Mouse (Mus musculus): ENCODE data around the gene Oser1. TPM values are rescaled to one million over a fixed set of nuclear protein-coding genes. Genes with fewer than 3 reads are reported as not detected.
"Not testable (repeated sequence)": the region's sequence is repeated elsewhere in the genome, so short reads cannot be mapped to it uniquely, and the experiment has no call there.

Gene Oser1
- total and polyA plus RNA-seq, 3 experiments, result 29.0 to 44.9 (median 38.1) TPM

DNA sequence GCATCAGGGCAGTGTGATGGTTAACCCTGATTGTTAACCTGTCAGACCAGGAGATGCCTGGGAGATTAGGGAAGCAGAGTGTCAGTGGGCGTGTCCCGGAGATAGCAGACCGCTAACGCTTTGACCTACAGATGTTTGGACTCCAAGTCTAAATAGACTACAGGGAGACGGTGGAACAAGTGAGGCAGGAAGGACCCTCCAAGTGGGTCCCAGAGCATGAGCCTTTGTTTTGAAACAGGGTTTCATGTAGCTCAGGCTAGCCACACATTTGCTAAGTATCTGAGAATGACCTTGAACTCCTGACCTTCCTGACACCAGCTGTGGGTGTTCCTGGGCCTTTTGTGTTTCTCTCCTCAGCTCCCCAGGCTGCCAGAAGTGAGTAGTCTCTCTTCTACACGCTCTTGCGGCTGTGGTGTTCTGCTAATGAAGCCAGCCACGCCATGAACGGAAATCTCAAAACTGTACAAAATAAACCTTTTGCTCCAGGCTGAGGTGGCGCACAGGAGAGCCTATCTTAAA is 38.8 kb upstream of the Oser1 start:
- H3K27ac ChIP-seq (ENCODE audit: insufficient read depth, low read depth), result no peak overlapping the region

DNA sequence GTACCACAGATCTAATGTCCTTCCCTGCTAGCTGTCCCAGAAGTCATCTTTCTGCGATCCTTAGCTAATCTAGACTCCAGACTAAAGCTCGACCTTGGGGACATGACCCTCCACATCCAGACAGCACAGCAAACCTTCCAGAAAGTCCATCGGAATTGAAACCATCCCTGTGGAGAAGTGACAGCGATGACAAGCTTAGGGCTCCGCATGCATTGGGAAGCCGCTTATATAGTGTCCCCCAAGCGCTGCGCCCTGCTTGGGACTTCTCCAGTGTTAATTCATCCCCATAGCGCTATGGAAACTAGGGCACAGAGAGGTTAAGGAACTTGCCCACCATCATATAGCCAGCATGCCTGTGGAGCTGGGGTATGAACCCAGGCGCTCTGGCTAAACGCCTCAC is 38.3 kb upstream of the Oser1 start:
- no peak for TF ChIP-seq SMC3 (IDR thresholded peaks at IDR 0.05; ENCODE audit: low read depth, low read length)
- no peak for TF ChIP-seq USF1 (IDR thresholded peaks at IDR 0.05; ENCODE audit: low read depth, low read length)
- Histone ChIP-seq H3K36me3 (replicated peaks in 1 of 2; ENCODE audit: control insufficient read depth in 1 of 2, insufficient read depth in 1 of 2, low read length in 1 of 2) (peaks cover 2 to 19% of the 10 kb centered on the region in 2 experiments), H3K79me2 (replicated peaks; ENCODE audit: control insufficient read depth, extremely low read depth, insufficient read depth, poor library complexity, severe bottlenecking) (no peaks in the 10 kb centered on the region), H3K4me2 (ENCODE audit: insufficient read depth, low read depth, poor library complexity, severe bottlenecking) (no peak overlapping the region), H3K9ac (ENCODE audit: insufficient read depth, low read depth) (no peak overlapping the region), H3K4me3 (replicated peaks in 1 of 3; ENCODE audit: low read depth in 2 of 3, low read length in 2 of 3, poor library complexity in 1 of 3) (no peak overlapping the region), H3K27ac (ENCODE audit: insufficient read depth, low read depth) (no peak overlapping the region), H3K27me3 (replicated peaks) (peaks cover 18% of the 10 kb centered on the region), H3K9me3 (replicated peaks; ENCODE audit: low read length) (no peaks in the 10 kb centered on the region), H3K4me1 (ENCODE audit: control insufficient read depth in 1 of 2, insufficient read depth in 2 of 2) (no peaks in the 10 kb centered on the region)
- no peak for DNase-seq (ENCODE audit: extremely low read depth)
- in situ Hi-C loops (cut with MboI; ENCODE audit: low pct_ligation_motif_present, low pct_unique_long_range_greater_than_20kb, low sequenced_read_pairs) (no loop called here), dilution Hi-C loops (cut with MboI; ENCODE audit: extremely low pct_ligation_motif_present, extremely low pct_unique_long_range_greater_than_20kb, low sequenced_read_pairs) (no loop called here)

More for the DNA sequence above, 38.8 kb upstream of the Oser1 start:
- in situ Hi-C loops (cut with MboI; ENCODE audit: low pct_ligation_motif_present, low pct_unique_long_range_greater_than_20kb, low sequenced_read_pairs) (no loop called here), dilution Hi-C loops (cut with MboI; ENCODE audit: extremely low pct_ligation_motif_present, extremely low pct_unique_long_range_greater_than_20kb, low sequenced_read_pairs) (no loop called here)
- no peaks in the 10 kb centered on the region for H3K79me2 ChIP-seq (replicated peaks; ENCODE audit: control insufficient read depth, extremely low read depth, insufficient read depth, poor library complexity, severe bottlenecking)
- H3K4me1 ChIP-seq (ENCODE audit: control insufficient read depth in 1 of 2, insufficient read depth in 2 of 2), result no peaks in the 10 kb centered on the region
- H3K4me3 ChIP-seq (replicated peaks in 1 of 3; ENCODE audit: low read depth in 2 of 3, low read length in 2 of 3, poor library complexity in 1 of 3), result no peak overlapping the region
- no peak for DNase-seq (ENCODE audit: extremely low read depth)
- peaks cover 3 to 24% of the 10 kb centered on the region in 2 experiments for H3K36me3 ChIP-seq (replicated peaks in 1 of 2; ENCODE audit: control insufficient read depth in 1 of 2, insufficient read depth in 1 of 2, low read length in 1 of 2)
- H3K27me3 ChIP-seq (replicated peaks), result peaks cover 13% of the 10 kb centered on the region
- TF ChIP-seq EP300 (IDR thresholded peaks at IDR 0.05; ENCODE audit: low read length) (no peak), TCF12 (IDR thresholded peaks at IDR 0.05; ENCODE audit: low read depth, low read length) (no peak), JUN (IDR thresholded peaks at IDR 0.05; ENCODE audit: insufficient read depth, low read depth, low read length) (no peak), SMC3 (IDR thresholded peaks at IDR 0.05; ENCODE audit: low read depth, low read length) (no peak), ETS1 (conservative IDR thresholded peaks at IDR 0.05; ENCODE audit: low read depth, low read length) (no peak), MXI1 (IDR thresholded peaks at IDR 0.05; ENCODE audit: low read depth, low read length) (no peak), ZKSCAN1 (IDR thresholded peaks at IDR 0.05; ENCODE audit: borderline replicate concordance, low read depth, low read length) (no peak), BHLHE40 (IDR thresholded peaks at IDR 0.05; ENCODE audit: low read depth, low read length) (no peak), MYC (IDR thresholded peaks at IDR 0.05; ENCODE audit: low read depth, low read length) (no peak), MEF2A (IDR thresholded peaks at IDR 0.05; ENCODE audit: borderline replicate concordance, low read depth, low read length) (no peak), IRF4 (IDR thresholded peaks at IDR 0.05; ENCODE audit: low read depth, low read length) (no peak)
- no peaks in the 10 kb centered on the region for H3K9me3 ChIP-seq (replicated peaks; ENCODE audit: low read length)
- no peak overlapping the region for H3K4me2 ChIP-seq (ENCODE audit: insufficient read depth, low read depth, poor library complexity, severe bottlenecking)
- no peak overlapping the region for H3K9ac ChIP-seq (ENCODE audit: insufficient read depth, low read depth)

GRCm38 (mm10) chr2:163462386-163462785 is 37.9 kb upstream of the Oser1 start:
- H3K4me2 ChIP-seq (ENCODE audit: insufficient read depth, low read depth, poor library complexity, severe bottlenecking), result no peak overlapping the region
- no peak overlapping the region for H3K9ac ChIP-seq (ENCODE audit: insufficient read depth, low read depth)
- no peaks in the 10 kb centered on the region for H3K4me1 ChIP-seq (ENCODE audit: control insufficient read depth in 1 of 2, insufficient read depth in 2 of 2)
- dilution Hi-C loops (cut with MboI; ENCODE audit: extremely low pct_ligation_motif_present, extremely low pct_unique_long_range_greater_than_20kb, low sequenced_read_pairs) (no loop called here), in situ Hi-C loops (cut with MboI; ENCODE audit: low pct_ligation_motif_present, low pct_unique_long_range_greater_than_20kb, low sequenced_read_pairs) (no loop called here)
- no peak overlapping the region for H3K4me3 ChIP-seq (replicated peaks in 1 of 3; ENCODE audit: low read depth in 2 of 3, low read length in 2 of 3, poor library complexity in 1 of 3)
- no peak overlapping the region for H3K27ac ChIP-seq (ENCODE audit: insufficient read depth, low read depth)
- H3K27me3 ChIP-seq (replicated peaks), result peaks cover 23% of the 10 kb centered on the region
- peaks cover 0 to 16% of the 10 kb centered on the region in 2 experiments for H3K36me3 ChIP-seq (replicated peaks in 1 of 2; ENCODE audit: control insufficient read depth in 1 of 2, insufficient read depth in 1 of 2, low read length in 1 of 2)
- DNase-seq (ENCODE audit: extremely low read depth), result no peak
- H3K9me3 ChIP-seq (replicated peaks; ENCODE audit: low read length), result no peaks in the 10 kb centered on the region
- no peak for TF ChIP-seq USF2 (conservative IDR thresholded peaks at IDR 0.05; ENCODE audit: low read depth, low read length)
- TF ChIP-seq ZNF384 (IDR thresholded peaks at IDR 0.05; ENCODE audit: low read depth, low read length), result no peak
- no peak for TF ChIP-seq HCFC1 (IDR thresholded peaks at IDR 0.05; ENCODE audit: low read depth, low read length)
- TF ChIP-seq E2F4 (IDR thresholded peaks at IDR 0.05; ENCODE audit: insufficient replicate concordance, low read depth, low read length), result no peak
- TF ChIP-seq NELFE (IDR thresholded peaks at IDR 0.05; ENCODE audit: low read depth, low read length), result no peak
- no peak for TF ChIP-seq SIN3A (IDR thresholded peaks at IDR 0.05; ENCODE audit: low read length)
- no peaks in the 10 kb centered on the region for H3K79me2 ChIP-seq (replicated peaks; ENCODE audit: control insufficient read depth, extremely low read depth, insufficient read depth, poor library complexity, severe bottlenecking)

DNA sequence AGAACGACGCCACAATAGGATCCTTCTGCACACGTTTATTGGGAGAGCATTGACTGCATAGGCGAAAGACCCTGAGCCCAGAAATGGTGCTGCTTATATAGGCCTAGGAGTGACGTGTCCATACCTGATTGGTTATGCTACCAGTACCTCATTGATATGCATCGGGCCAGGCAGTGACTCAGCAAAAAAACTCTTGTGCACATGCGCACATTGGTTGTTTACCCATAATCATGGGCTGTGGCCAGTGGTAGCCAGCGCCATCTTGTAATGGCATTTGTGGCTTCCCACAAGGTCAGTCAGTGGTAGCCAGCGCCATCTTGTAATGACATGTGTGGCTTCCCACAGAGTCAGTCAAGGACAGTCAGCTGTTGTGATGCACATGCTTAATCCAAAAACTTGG is 36.8 kb upstream of the Oser1 start:
- H3K9ac ChIP-seq (ENCODE audit: insufficient read depth, low read depth); H3K27ac ChIP-seq (ENCODE audit: insufficient read depth, low read depth); H3K36me3 ChIP-seq (replicated peaks in 1 of 2; ENCODE audit: control insufficient read depth in 1 of 2, insufficient read depth in 1 of 2, low read length in 1 of 2); H3K4me1 ChIP-seq (ENCODE audit: control insufficient read depth in 1 of 2, insufficient read depth in 2 of 2); in situ Hi-C loops (cut with MboI; ENCODE audit: low pct_ligation_motif_present, low pct_unique_long_range_greater_than_20kb, low sequenced_read_pairs); dilution Hi-C loops (cut with MboI; ENCODE audit: extremely low pct_ligation_motif_present, extremely low pct_unique_long_range_greater_than_20kb, low sequenced_read_pairs); H3K9me3 ChIP-seq (replicated peaks; ENCODE audit: low read length); H3K79me2 ChIP-seq (replicated peaks; ENCODE audit: control insufficient read depth, extremely low read depth, insufficient read depth, poor library complexity, severe bottlenecking); H3K4me2 ChIP-seq (ENCODE audit: insufficient read depth, low read depth, poor library complexity, severe bottlenecking); H3K4me3 ChIP-seq (replicated peaks in 1 of 3; ENCODE audit: low read depth in 2 of 3, low read length in 2 of 3, poor library complexity in 1 of 3); DNase-seq (ENCODE audit: extremely low read depth): not testable (repeated sequence)
- peaks cover 33% of the 10 kb centered on the region for H3K27me3 ChIP-seq (replicated peaks)

Measured in CH12.LX (cell line).